Mouse (Mus musculus): ENCODE data around the gene Map1b.

The Map1b gene

GRCm38 (mm10) chr13:99516448-99516881, at the start of gene Map1b:
Gene Map1b, minus strand, starts transcription at chr13:99516540.
- DNase-seq = peak; percentile 83

- DNase-seq = no peak
Measured at GRCm38 (mm10) chr13:99564346-99564745, 48.0 kb upstream of the Map1b start.

- no peak for DNase-seq
Measured at GRCm38 (mm10) chr13:99563021-99563420, 46.7 kb upstream of the Map1b start.

GRCm38 (mm10) chr13:99561843-99562550, 45.7 kb upstream of the Map1b start:
- no peak for DNase-seq

GRCm38 (mm10) chr13:99560674-99561639, 44.6 kb upstream of the Map1b start:
- peak; percentile 43 for DNase-seq

GRCm38 (mm10) chr13:99558216-99558906, 42.0 kb upstream of the Map1b start:
- DNase-seq = no peak

GRCm38 (mm10) chr13:99557813-99558212, 41.5 kb upstream of the Map1b start:
- no peak for DNase-seq

- no peak for DNase-seq
Measured at GRCm38 (mm10) chr13:99557331-99557730, 41.0 kb upstream of the Map1b start.

- no peak for DNase-seq
Measured at GRCm38 (mm10) chr13:99554960-99555359, 38.6 kb upstream of the Map1b start.

GRCm38 (mm10) chr13:99554466-99554865, 38.1 kb upstream of the Map1b start:
- no peak for DNase-seq

- no peak for DNase-seq
Measured at GRCm38 (mm10) chr13:99552381-99552780, 36.0 kb upstream of the Map1b start.

GRCm38 (mm10) chr13:99550679-99551369, 34.5 kb upstream of the Map1b start:
- peak; percentile 50 for DNase-seq

GRCm38 (mm10) chr13:99550060-99550459, 33.7 kb upstream of the Map1b start:
- no peak for DNase-seq

GRCm38 (mm10) chr13:99549584-99549983, 33.2 kb upstream of the Map1b start:
- DNase-seq = no peak

GRCm38 (mm10) chr13:99546832-99547231, 30.5 kb upstream of the Map1b start:
- no peak for DNase-seq

GRCm38 (mm10) chr13:99545201-99545600, 28.9 kb upstream of the Map1b start:
- DNase-seq = no peak

GRCm38 (mm10) chr13:99541429-99542267, 25.3 kb upstream of the Map1b start:
- no peak for DNase-seq

- no peak for DNase-seq
Measured at GRCm38 (mm10) chr13:99539288-99539687, 22.9 kb upstream of the Map1b start.

- no peak for DNase-seq
Measured at GRCm38 (mm10) chr13:99538851-99539250, 22.5 kb upstream of the Map1b start.

- no peak for DNase-seq
Measured at GRCm38 (mm10) chr13:99537908-99538513, 21.7 kb upstream of the Map1b start.

GRCm38 (mm10) chr13:99528456-99528855, 12.1 kb upstream of the Map1b start:
- DNase-seq = no peak

Data from layer of hippocampus, adult 9-11 months (tissue).